Mouse (Mus musculus) heart, embryonic 10.5 days (tissue): Measurements from ENCODE around the gene Aldh3b2. TPM values are rescaled to one million over a fixed set of nuclear protein-coding genes. Genes with fewer than 3 reads are reported as not detected.

Experiments
- DNase-seq: peaks from one replicate; pipeline ENCODE4 v3.0.0-alpha.2; 2017; ENCODE audit warnings: low spot score
- H3K27ac ChIP-seq: fragments of 300-500 bp; sonication (generic); 2 replicates; pipeline ENCODE4 v1.5.1; 2016; ENCODE audit warnings: mild to moderate bottlenecking
- H3K27me3 ChIP-seq: fragments of 300-500 bp; sonication (generic); 2 replicates; pipeline ENCODE4 v1.6.1; 2016; ENCODE audit warnings: mild to moderate bottlenecking; ENCODE audit not compliant: poor library complexity, insufficient read depth, severe bottlenecking
- H3K36me3 ChIP-seq: fragments of 300-500 bp; sonication (generic); 2 replicates; pipeline ENCODE4 v1.6.1; 2016; ENCODE audit warnings: mild to moderate bottlenecking, moderate library complexity
- H3K4me1 ChIP-seq: fragments of 300-500 bp; sonication (generic); 2 replicates; pipeline ENCODE4 v1.6.1; 2016; ENCODE audit warnings: mild to moderate bottlenecking
- H3K4me3 ChIP-seq: fragments of 300-500 bp; sonication (generic); 2 replicates; pipeline ENCODE4 v1.5.1; 2016; ENCODE audit warnings: mild to moderate bottlenecking, moderate library complexity
- H3K9me3 ChIP-seq: fragments of 300-500 bp; sonication (generic); 2 replicates; pipeline ENCODE4 v1.6.1; 2016; ENCODE audit warnings: mild to moderate bottlenecking, moderate library complexity
- WGBS: fragments of 180-500 bp; shearing (Covaris S2); methylation state at CpG from one replicate; pipeline ENCODE4 v1.1.7; 2016; 5-methylcytosine and 5-hydroxymethylcytosine counted together
- polyA plus RNA-seq: library from polyadenylated mRNA; unstranded; fragments of >200 nt; fragmentation: Nextera tagmentation; extraction: Ambion mirVana; gene quantifications from 2 replicates; pipeline ENCODE4 v1.2.1, GENCODE M21; 2016

Aldh3b2 gene
- polyA plus RNA-seq, 1 experiment from 2014 or later, result 1.8 TPM

DNA sequence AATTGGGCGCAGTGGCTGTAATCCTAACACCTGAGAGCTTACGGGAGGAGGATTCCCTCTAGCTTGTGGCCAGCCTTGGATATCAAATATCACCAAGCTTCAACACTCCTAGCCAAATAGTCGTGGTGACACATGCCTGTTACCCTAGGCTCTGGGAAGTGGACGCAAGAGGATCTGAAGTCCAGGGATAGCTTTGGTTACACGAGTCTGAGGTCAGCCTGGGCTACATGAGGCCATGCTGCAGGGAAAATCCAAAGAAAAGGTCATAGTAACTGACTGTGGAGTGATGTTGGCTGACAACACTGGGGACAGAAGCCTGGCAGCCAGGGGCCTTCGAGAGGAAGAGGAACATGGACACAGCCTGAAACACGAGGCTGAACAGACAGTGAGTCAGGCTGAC lies 24.0 kb downstream of the Aldh3b2 start:
- 0 out of 2 replicates have a peak, but pooled peaks cover 9% of the 10 kb centered on the region for H3K27me3 ChIP-seq
- no peak overlapping the region for H3K27ac ChIP-seq
- H3K36me3 ChIP-seq, result no peaks in the 10 kb centered on the region
- 64% methylated on average over 7 of the region's 7 CpGs for WGBS
- H3K9me3 ChIP-seq, result no peaks in the 10 kb centered on the region
- H3K4me3 ChIP-seq, result no peak overlapping the region
- no peak for DNase-seq
- H3K4me1 ChIP-seq, result peaks cover 33% of the 10 kb centered on the region

GRCm38 (mm10) chr19:3996747-3997146 lies 24.6 kb downstream of the Aldh3b2 start:
- H3K27ac ChIP-seq, result no peak overlapping the region
- no peak overlapping the region for H3K4me3 ChIP-seq
- WGBS, result 77% methylated on average over 8 of the region's 8 CpGs
- no peaks in the 10 kb centered on the region for H3K36me3 ChIP-seq
- H3K4me1 ChIP-seq, result peaks cover 37% of the 10 kb centered on the region
- 0 out of 2 replicates have a peak, but pooled peaks cover 7% of the 10 kb centered on the region for H3K27me3 ChIP-seq
- H3K9me3 ChIP-seq, result no peaks in the 10 kb centered on the region
- DNase-seq, result no peak

DNA sequence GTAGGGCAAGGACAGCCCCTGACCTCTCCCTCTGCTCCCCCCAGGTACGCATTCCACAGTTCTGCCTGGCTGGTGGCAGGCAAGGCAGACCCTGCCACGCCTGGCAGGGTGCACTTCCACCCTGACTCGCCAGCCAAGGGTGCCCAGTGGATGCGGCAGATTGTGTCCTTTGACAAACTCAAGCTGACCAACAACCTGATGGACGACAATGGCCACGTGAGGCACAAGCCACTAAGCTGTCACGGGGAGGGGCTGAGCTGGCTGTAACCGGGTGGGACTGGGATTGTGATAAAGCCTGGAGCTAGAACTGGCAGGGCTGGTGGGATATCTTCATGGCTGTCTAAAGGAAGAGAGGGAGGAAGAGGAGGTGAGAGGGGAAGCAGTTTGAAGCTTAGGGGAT lies 25.1 kb downstream of the Aldh3b2 start:
- Histone ChIP-seq H3K4me3 (no peak overlapping the region), H3K36me3 (no peaks in the 10 kb centered on the region), H3K9me3 (no peaks in the 10 kb centered on the region), H3K27me3 (0 out of 2 replicates have a peak, but pooled peaks cover 7% of the 10 kb centered on the region), H3K4me1 (peaks cover 40% of the 10 kb centered on the region), H3K27ac (no peak overlapping the region)
- 44% methylated on average over 8 of the region's 8 CpGs for WGBS
- DNase-seq, result no peak

- Histone ChIP-seq H3K9me3 (no peaks in the 10 kb centered on the region), H3K36me3 (no peaks in the 10 kb centered on the region), H3K27me3 (0 out of 2 replicates have a peak, but pooled peaks cover 7% of the 10 kb centered on the region), H3K27ac (no peak overlapping the region; the same call in 1 of the 2 replicates), H3K4me3 (no peak overlapping the region), H3K4me1 (peaks cover 43% of the 10 kb centered on the region)
- no peak for DNase-seq
- WGBS, result 76% methylated on average over 8 of the region's 8 CpGs
Observed at GRCm38 (mm10) chr19:3998335-3998734, 26.2 kb downstream of the Aldh3b2 start.

DNA sequence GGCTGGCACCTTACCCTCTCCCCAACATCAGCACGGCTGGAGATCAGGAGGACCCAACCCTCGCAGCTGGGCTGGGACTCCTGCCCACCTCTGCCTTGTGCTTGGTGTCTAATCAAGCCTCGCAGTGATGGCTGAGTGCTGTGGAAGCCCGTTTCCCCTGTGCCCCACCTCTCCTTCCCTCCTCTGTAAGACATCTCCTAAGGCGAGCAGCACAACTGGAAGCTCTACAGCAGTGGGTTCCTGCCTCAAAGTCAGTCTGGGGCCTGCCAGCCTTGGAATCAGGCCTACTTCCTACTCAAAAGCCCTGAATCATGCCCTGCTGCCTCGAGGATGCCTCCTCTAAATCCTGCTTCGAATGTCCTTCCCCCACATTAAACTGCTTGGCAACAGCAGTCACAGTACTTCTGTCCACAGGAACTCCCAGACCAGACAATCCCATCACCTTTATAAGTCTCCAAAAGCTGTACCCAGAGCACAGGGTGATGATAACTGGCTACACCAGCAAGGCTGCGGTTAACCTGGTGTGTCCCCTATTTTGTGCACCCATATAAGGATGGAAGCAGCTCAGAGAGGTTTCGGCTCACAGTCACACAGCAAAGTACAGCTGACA lies 27.1 kb downstream of the Aldh3b2 start:
- H3K4me3 ChIP-seq, result peak overlapping the region; percentile 82
- 76% methylated on average over 9 of the region's 9 CpGs for WGBS
- no peaks in the 10 kb centered on the region for H3K9me3 ChIP-seq
- H3K27ac ChIP-seq, result peak overlapping the region; percentile 97; the same call in 1 of the 2 replicates
- peaks cover 6% of the 10 kb centered on the region for H3K36me3 ChIP-seq
- 0 out of 2 replicates have a peak, but pooled peaks cover 7% of the 10 kb centered on the region for H3K27me3 ChIP-seq
- peaks cover 51% of the 10 kb centered on the region for H3K4me1 ChIP-seq
- DNase-seq, result no peak

GRCm38 (mm10) chr19:4000119-4000900 lies 28.2 kb downstream of the Aldh3b2 start, which contains the start of the genes Nudt8 and Gm49405:
Gene Nudt8 (plus strand): TSS chr19:4000580.
Gene Gm49405 (plus strand): TSS chr19:4000626.
- Histone ChIP-seq H3K27ac (peak within 1 kb of the TSS; percentile 97), H3K4me1 (peaks cover 62% of the 10 kb centered on the region), H3K36me3 (peaks cover 17% of the 10 kb centered on the region), H3K27me3 (0 out of 2 replicates have a peak, but pooled peaks cover 7% of the 10 kb centered on the region), H3K4me3 (peak within 1 kb of the TSS; percentile 82), H3K9me3 (no peaks in the 10 kb centered on the region)
- DNase-seq, result peak; percentile 99
- WGBS, result under 1% methylated on average over 64 of the region's 64 CpGs

- Histone ChIP-seq H3K27me3 (0 out of 2 replicates have a peak, but pooled peaks cover 7% of the 10 kb centered on the region), H3K27ac (peak overlapping the region; percentile 97), H3K9me3 (no peaks in the 10 kb centered on the region), H3K4me3 (peak overlapping the region; percentile 82), H3K36me3 (peaks cover 23% of the 10 kb centered on the region), H3K4me1 (peaks cover 64% of the 10 kb centered on the region)
- 19% methylated on average over 17 of the region's 17 CpGs for WGBS
- DNase-seq, result no peak
Observed at GRCm38 (mm10) chr19:4000949-4001525, 28.9 kb downstream of the Aldh3b2 start.

GRCm38 (mm10) chr19:4001752-4002151 lies 29.6 kb downstream of the Aldh3b2 start:
- DNase-seq, result no peak
- H3K36me3 ChIP-seq, result peaks cover 30% of the 10 kb centered on the region
- 0 out of 2 replicates have a peak, but pooled peaks cover 7% of the 10 kb centered on the region for H3K27me3 ChIP-seq
- H3K27ac ChIP-seq, result peak overlapping the region; percentile 97
- 71% methylated on average over 5 of the region's 5 CpGs for WGBS
- peaks cover 63% of the 10 kb centered on the region for H3K4me1 ChIP-seq
- peak overlapping the region; percentile 82 for H3K4me3 ChIP-seq
- H3K9me3 ChIP-seq, result no peaks in the 10 kb centered on the region

DNA sequence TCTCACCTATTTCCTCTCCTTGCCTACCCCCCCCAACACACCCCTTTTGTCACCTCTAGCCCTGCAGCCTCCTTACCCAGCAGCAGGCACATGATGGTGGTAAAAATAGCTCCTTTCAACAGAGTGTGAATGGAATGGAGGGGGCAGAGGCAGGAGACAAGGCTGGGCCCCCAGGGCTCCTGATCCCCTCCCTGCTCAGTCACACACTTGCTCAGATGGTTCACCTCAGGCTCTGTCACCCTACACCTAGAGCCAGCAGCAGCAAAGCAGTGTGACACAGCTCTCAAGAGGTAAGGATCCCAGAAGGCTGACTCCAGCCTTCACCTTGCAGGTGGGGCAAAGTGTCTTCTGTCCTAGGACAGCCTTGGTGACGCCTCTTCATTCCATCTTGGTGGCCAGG lies 31.0 kb downstream of the Aldh3b2 start, which contains the start of gene Doc2g:
Gene Doc2g, plus strand, starts transcription at position 202 of the 400 bp plus-strand sequence.
- Histone ChIP-seq H3K4me1 (peaks cover 57% of the 10 kb centered on the region), H3K27me3 (0 out of 2 replicates have a peak, but pooled peaks cover 7% of the 10 kb centered on the region), H3K4me3 (peak within 1 kb of the TSS; percentile 82), H3K9me3 (no peaks in the 10 kb centered on the region), H3K36me3 (peaks cover 44% of the 10 kb centered on the region), H3K27ac (peak within 1 kb of the TSS; percentile 97)
- DNase-seq, result no peak
- 63% methylated on average over 1 of the region's 1 CpGs for WGBS

DNA sequence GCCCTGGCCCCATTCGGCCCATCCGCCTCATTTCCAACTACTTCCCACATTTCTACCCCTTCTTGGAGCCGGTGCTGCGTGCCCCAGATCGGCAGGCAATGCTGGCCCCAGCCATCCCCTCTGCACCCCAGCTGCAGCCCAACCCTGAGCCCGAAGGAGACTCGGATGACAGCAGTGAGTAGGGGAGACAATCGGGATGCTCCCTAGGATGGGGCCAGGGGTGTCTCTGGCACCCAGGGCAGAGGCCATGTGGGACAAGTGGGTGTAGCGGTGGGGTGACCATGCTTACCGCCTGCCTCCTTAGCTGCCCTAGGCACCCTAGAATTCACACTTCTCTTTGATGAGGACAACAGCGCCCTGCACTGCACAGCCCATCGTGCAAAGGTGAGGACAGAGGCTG lies 31.5 kb downstream of the Aldh3b2 start:
- Histone ChIP-seq H3K4me3 (peak overlapping the region; percentile 30), H3K4me1 (peaks cover 53% of the 10 kb centered on the region)
- DNase-seq, result no peak

DNA sequence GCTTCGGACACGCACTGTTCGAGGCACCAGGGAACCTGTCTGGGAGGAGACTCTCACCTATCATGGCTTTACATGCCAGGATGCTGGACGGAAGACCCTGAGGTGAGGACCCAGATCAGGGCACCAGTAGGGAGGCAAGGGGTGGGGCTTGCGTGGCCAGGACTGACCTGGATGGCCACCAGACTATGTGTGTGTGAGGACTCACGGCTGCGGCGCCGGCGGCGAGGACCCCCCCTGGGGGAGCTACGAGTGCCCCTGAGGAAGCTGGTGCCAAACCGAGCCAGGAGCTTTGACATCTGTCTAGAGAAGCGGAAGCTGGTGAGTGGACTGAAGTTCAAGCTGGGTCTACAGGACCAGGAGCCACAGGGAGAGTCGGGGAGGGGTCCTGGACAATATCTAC lies 32.2 kb downstream of the Aldh3b2 start:
- DNase-seq, result no peak
- 82% methylated on average over 15 of the region's 15 CpGs for whole genome bisulfite sequencing
- Histone ChIP-seq H3K36me3 (peaks cover 56% of the 10 kb centered on the region), H3K4me3 (peak overlapping the region; percentile 30; the same call in 1 of the 2 replicates), H3K9me3 (no peaks in the 10 kb centered on the region), H3K4me1 (peaks cover 51% of the 10 kb centered on the region), H3K27ac (peak overlapping the region; percentile 97), H3K27me3 (0 out of 2 replicates have a peak, but pooled peaks cover 2% of the 10 kb centered on the region)

More for the DNA sequence above, 31.5 kb downstream of the Aldh3b2 start:
- Histone ChIP-seq H3K36me3 (peaks cover 49% of the 10 kb centered on the region), H3K27me3 (0 out of 2 replicates have a peak, but pooled peaks cover 7% of the 10 kb centered on the region), H3K9me3 (no peaks in the 10 kb centered on the region), H3K27ac (peak overlapping the region; percentile 97)
- WGBS, result 70% methylated on average over 12 of the region's 12 CpGs

DNA sequence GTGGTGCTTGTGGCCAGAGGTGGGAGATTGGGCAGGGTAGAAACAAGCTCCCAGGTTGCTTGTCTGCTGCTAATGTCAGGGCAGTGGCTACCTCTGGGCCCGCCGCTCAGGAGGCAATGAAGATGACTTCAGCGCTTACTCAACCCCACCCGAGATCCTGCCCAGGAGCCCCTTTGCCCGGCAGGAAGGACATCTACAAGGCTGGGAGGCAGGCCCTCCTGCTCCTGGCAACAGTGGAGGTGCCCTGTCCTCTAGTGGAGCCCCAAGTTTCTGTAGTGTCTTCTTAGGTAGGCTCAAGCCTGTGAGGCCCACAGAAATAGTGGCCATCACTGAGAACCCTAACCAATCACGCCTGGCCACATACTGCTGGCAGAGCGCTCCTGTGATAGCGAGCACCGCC lies 33.0 kb downstream of the Aldh3b2 start:
- Histone ChIP-seq H3K9me3 (no peaks in the 10 kb centered on the region), H3K36me3 (peaks cover 64% of the 10 kb centered on the region), H3K4me3 (0 out of 2 replicates have a peak overlapping the region, but pooled peaks have one; percentile 30), H3K4me1 (peaks cover 46% of the 10 kb centered on the region), H3K27ac (no peak overlapping the region), H3K27me3 (no peaks in the 10 kb centered on the region)
- DNase-seq, result no peak
- WGBS, result 85% methylated on average over 9 of the region's 9 CpGs
